Mouse (Mus musculus) adrenal gland, postnatal 10 days (tissue): ENCODE results near the gene Kcnt1. TPM values are rescaled to one million over a fixed set of nuclear protein-coding genes. Genes with fewer than 3 reads are reported as not detected.
A peak's percentile ranks its signal among the peaks of the same experiment; 100 is the strongest.

Source experiments
- DNase-seq: peaks from one replicate; pipeline ENCODE4 v3.0.0; 2021; ENCODE audit warnings: mixed read lengths
- total RNA-seq, 2 experiments: library from RNA; stranded (reverse); gene quantifications; 2 replicates each; pipeline ENCODE4 v1.2.3; 2021

Gene Kcnt1
- total RNA-seq, 2 experiments from 2014 or later = 4.0 to 7.2 TPM

DNA sequence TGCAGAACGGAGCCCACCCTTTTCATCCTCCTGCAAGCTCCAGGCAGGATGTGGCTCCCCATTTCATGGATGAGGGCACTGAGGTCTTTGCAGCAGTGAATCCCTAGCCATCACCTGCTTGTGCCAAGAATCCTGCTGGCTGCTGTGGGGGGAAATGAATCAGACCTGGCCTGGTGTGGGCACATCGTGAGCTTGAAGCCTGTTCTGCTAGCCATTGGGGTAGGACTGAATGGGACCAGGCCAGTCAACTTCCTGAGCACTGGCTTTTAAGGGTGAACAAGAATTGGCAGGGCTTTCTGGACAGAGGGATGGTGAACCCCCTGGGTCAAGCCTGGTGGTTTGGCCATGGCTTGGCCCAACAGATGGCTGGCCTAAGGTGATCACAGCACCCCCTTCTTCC, 15.0 kb downstream of the Kcnt1 start:
- no peak for DNase-seq

GRCm38 (mm10) chr2:25879061-25879460, 15.5 kb downstream of the Kcnt1 start:
- DNase-seq = no peak

GRCm38 (mm10) chr2:25882276-25882675, 18.7 kb downstream of the Kcnt1 start:
- no peak for DNase-seq

DNA sequence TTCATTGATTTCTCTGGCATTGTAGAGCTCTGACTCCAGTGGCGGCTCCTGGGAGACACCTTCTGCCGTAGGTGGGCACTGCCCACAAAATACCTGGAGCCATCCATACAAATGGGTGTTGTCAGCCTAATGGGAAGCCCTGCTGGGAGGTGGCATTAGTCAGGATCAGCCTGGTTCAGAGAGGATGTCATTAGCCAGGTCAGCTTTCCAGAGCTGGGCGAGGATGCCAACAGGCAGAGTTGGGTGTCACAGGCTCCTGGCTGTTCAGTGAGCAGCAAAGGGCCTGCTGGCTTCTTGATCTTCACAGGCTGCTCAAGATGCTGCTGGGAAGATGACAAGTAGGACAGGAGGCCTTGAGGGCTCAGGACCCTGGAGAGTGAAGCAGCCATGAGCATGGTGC, 21.2 kb downstream of the Kcnt1 start:
- no peak for DNase-seq

DNA sequence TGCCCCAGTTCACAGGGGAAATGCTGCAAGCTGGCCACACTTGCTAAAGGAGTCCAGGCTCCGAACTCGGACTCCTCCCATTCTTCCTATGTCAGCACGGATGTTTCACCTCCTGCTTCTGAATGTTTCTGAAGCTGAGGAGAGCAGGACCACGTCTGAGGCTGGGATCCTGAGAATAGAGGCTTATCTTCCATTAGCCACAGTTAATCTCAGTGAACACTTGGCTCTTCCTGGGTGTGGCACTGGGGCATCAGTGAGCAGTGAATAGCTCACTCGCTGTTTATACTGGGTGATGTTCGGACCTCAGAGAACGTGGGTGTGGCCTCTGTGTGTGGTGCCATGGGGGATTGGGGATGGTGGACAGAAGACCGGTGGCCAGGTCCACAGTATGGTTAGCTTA, 23.7 kb downstream of the Kcnt1 start:
- no peak for DNase-seq

- peak; percentile 61 for DNase-seq
Measured at GRCm38 (mm10) chr2:25888144-25888543, 24.6 kb downstream of the Kcnt1 start.

GRCm38 (mm10) chr2:25892440-25892839, 28.9 kb downstream of the Kcnt1 start:
- DNase-seq = peak; percentile 26

GRCm38 (mm10) chr2:25898970-25899369, 35.4 kb downstream of the Kcnt1 start:
- DNase-seq = no peak

DNA sequence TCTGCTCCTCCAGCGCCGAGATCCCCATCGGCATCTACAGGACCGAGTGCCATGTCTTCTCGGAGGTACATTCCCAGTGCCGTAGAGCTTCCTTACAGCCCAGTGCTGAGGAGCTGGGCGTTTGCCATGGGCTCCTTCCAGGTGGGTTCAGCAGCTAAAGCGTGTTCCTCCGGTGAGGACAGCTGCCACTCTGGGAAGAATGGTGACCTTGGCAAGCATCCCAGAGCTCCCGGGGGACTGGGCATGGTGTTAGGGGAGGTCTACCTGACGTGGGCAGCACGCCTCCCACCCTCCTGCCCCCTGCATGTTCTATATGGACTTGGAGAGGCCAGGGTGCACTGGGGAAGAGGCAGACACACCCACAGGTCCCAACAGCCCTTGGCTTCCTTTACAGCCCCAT, 46.3 kb downstream of the Kcnt1 start:
- DNase-seq = no peak

DNA sequence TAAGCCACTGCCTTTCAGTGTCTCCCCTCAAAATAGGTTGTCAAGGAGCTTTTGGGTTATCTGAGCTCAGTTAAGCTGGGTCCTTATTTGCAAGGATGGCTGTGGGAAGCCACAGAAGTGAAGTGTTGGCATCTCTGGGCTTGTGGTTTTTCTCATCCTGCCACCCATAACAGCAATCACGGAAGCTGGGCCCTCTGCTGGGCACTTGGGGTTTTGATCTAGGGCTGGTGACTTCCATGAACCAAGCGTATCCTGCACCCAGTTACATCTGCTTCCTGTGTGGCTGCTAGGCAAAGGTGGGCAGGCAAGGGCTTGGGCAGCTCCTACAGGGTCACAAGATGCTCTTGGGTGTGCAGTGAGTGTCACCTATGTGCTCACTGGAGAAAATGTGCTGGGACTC, 49.7 kb downstream of the Kcnt1 start:
- DNase-seq = peak; percentile 22

- peak; percentile 11 for DNase-seq
Measured at GRCm38 (mm10) chr2:25914201-25914600, 50.7 kb downstream of the Kcnt1 start.

- DNase-seq = no peak
Measured at GRCm38 (mm10) chr2:25914821-25915220, 51.3 kb downstream of the Kcnt1 start.

DNA sequence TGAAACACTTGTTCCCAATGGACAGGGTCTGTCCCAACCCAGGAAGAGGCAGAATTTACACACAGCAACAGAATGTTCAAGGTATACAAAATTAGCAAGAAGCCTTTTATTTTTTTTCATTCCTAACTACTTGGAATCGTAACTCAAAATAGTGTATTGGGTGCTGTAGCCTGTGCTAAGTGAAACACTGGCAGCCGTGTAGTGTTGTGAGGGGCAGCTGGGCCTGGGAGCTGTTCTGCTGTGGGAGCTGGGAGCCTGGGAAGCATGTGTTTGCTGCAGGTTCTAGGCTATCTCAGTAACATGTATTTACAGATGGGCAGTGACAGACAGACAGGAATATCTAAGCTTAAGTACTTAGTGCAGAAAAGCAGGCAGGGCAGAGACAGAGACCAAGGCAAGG, 54.9 kb downstream of the Kcnt1 start:
- no peak for DNase-seq

DNA sequence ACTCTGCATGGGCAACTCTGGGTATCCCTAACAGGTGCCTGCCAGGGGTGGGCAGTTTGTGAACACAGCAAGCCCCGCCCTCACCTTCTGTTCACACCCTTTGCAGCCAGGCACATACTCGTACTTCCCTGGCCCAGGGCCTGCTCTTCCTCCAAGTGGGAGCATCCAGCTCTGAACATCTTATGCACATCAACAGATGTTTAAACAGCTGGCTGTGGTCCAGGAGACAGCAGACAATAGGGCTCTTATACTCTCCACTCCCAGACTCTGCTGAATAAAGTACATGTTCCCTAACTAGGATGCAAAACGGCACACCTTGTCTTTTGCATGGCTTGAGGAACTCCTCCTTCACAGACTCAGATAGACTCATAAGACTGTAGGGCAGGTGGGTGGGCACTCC, 56.4 kb downstream of the Kcnt1 start:
- DNase-seq = no peak

DNA sequence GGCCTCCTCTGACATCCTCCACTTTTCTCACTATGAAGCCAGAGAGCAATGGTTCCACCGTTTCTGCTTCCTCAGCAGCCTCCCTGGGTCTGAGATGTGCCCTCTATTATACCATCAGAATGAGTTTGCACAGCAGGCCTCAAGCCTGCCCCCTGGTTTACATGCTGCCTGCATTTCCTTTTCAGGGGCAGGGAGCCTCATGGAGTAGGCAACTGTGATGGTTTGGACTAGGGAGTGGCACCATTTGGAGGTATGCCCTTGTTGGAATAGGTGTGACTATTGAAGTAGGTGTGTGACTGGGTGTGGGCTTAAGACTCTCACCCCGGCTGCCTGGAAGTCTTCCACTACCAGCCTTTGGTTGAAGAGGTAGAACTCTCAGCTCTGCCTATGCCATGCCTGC, 60.3 kb downstream of the Kcnt1 start:
- no peak for DNase-seq

DNA sequence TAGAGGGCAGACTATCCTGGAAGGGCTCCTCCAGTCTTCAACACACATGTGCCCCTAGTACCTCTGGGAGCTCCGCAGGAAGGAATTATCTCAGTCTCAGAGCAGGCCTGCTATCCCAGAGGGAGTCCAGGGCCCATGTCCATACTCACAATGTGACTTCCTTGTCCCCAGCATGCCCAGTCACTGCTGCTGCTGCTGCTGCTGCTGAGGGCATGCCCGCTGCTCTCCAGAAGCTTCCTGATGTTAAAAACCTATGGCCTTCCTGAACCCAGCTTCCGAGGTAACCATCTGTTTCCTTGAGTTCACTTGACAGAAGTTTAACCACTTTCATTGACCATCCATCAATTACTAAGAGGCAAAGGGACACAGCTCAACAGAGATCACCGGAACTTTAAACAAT, 61.4 kb downstream of the Kcnt1 start:
- no peak for DNase-seq

DNA sequence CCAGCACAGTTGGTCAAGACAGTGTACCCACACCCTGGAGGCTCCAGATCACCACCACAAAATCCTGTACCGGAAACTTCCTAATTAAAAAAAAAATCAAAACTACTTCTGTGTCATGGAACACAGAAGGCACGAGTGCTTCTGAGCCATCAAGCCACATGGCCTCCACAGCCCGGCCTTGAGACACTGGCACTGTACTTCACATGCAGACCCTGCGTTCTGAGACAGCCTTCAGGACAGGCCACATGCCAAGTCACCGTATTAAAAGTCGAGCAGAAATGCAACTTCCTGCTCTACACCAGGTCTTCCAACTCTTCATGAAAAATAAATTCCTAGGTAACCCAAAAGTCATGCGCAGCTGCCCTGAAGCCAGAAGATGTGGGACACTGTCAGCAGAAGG, 64.3 kb downstream of the Kcnt1 start:
- DNase-seq = peak; percentile 43

DNA sequence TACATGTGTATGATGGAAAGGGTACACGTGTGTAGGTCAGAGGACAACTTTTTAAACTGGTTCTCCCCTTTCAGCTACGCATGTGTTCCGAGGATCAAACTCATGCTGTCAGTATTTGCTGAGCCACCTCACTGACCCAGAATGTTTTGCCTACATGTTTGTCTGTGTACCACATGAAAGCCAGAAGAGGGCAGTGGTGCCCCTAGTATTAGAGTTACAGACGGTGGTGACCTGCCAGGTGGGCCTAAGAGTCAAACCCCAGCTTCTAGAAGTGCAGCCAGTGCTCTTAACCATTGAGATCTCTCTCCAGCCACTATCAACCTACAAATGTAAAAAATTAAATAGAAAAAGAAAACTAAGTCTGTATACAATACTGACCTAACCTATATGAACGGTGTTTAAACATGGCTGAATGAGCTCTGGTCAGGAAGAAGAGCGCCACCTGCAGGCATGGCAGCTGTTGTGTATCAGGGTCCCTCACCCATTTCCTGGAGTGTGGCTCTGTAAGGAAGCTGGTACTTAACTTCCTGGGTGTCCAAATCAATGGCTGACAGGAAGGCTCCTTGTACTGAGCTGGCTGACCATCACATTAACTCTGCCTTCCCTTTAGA, 67.8 kb downstream of the Kcnt1 start:
- peak; percentile 49 for DNase-seq

- no peak for DNase-seq
Measured at GRCm38 (mm10) chr2:25940503-25940902, 77.0 kb downstream of the Kcnt1 start.

- no peak for DNase-seq
Measured at GRCm38 (mm10) chr2:25943822-25944221, 80.3 kb downstream of the Kcnt1 start.

DNA sequence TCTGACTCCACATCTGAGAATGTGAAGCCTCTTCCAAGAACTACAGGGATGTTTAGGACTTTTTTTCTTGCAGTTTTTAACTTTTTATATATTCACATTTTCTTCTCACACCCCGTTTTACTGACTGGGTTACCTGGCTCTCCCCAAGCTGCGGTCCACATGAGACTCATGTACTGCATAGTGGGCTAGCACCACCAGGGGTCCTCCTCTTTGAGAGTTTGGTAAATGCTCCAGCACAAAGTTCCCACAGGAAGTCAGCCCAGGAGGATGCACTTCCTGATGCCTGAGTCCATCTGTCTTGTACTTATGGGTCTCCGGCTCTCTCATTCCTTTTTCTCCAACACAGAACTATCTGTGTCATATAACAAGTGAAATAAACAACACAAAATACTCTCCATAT, 84.4 kb downstream of the Kcnt1 start:
- peak; percentile 34 for DNase-seq

DNA sequence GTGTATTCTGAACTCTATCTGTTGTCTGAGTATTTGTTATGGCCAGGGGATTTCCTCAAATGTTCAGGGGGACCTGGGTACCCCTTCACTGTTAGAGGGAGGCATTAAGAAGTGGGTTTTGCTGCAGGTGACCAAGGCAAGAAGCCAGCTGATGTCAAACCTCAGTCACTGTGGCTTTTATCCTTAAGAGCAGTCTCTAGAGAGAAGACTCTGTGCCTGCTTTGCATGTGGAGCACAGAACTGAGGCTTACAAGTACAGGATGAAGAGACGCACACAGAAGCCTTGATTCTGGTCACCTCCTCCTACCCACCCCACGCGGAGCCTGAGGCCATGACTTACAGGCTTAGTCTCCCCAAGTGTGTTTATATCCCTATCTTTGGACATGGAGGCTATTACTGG, 85.8 kb downstream of the Kcnt1 start:
- DNase-seq = no peak
